Mouse (Mus musculus) cortical plate, adult 2 months (tissue): ENCODE measurements around the gene Meis1.

Source experiments
- CTCF ChIP-seq: fragments of 200-500 bp; IDR thresholded peaks from 2 replicates; pipeline ENCODE4 v1.5.1; 2011; ENCODE audit warnings: mild to moderate bottlenecking, control low read depth, low read length; ENCODE audit not compliant: insufficient read depth; ENCODE audit errors: extremely low read depth
- POLR2A ChIP-seq: fragments of 200-500 bp; IDR thresholded peaks from 2 replicates; pipeline ENCODE4 v1.6.1; 2011; ENCODE audit warnings: mild to moderate bottlenecking, low read length, control low read depth; ENCODE audit not compliant: insufficient read depth; ENCODE audit errors: extremely low read depth

GRCm38 (mm10) chr11:18912311-18913019, 106.3 kb downstream of the Meis1 start:
- TF ChIP-seq POLR2A (no peak), CTCF (no peak)
